Mouse (Mus musculus) forebrain, embryonic 15.5 days (tissue): ENCODE data around the gene Sgpp1. TPM values are rescaled to one million over a fixed set of nuclear protein-coding genes. Genes with fewer than 3 reads are reported as not detected.

Experiments used
- ATAC-seq: fragments of 200-750 bp; cut with Nextera tagmentation; replicated peaks from 2 replicates; pipeline ENCODE4 v1.8.0; 2017; ENCODE audit warnings: mild to moderate bottlenecking, moderate TSS enrichment, moderate library complexity
- H3K27ac ChIP-seq: fragments of 300-500 bp; sonication (generic); replicated peaks from 2 replicates; pipeline ENCODE4 v1.5.1; 2015; ENCODE audit warnings: mild to moderate bottlenecking, inconsistent platforms
- H3K27me3 ChIP-seq: fragments of 300-500 bp; sonication (generic); 2 replicates; pipeline ENCODE4 v1.6.1; 2015; ENCODE audit warnings: inconsistent platforms
- H3K36me3 ChIP-seq: fragments of 300-500 bp; sonication (generic); 2 replicates; pipeline ENCODE4 v1.6.1; 2015; ENCODE audit warnings: mild to moderate bottlenecking, inconsistent platforms
- H3K4me1 ChIP-seq: fragments of 300-500 bp; sonication (generic); 2 replicates; pipeline ENCODE4 v1.6.1; 2015; ENCODE audit warnings: inconsistent platforms
- H3K4me2 ChIP-seq: fragments of 300-500 bp; sonication (generic); replicated peaks from 2 replicates; pipeline ENCODE4 v1.6.1; 2015; ENCODE audit warnings: mild to moderate bottlenecking, inconsistent platforms
- H3K4me3 ChIP-seq: fragments of 300-500 bp; sonication (generic); 2 replicates; pipeline ENCODE4 v1.5.1; 2015; ENCODE audit warnings: mild to moderate bottlenecking, inconsistent platforms
- H3K9ac ChIP-seq: fragments of 300-500 bp; sonication (generic); replicated peaks from 2 replicates; pipeline ENCODE4 v1.6.1; 2015; ENCODE audit warnings: mild to moderate bottlenecking, inconsistent platforms
- H3K9me3 ChIP-seq: fragments of 300-500 bp; sonication (generic); 2 replicates; pipeline ENCODE4 v1.6.1; 2016; ENCODE audit warnings: inconsistent platforms
- WGBS: fragments of 180-500 bp; shearing (Covaris S2); methylation state at CpG from one replicate; pipeline ENCODE4 v1.1.7; 2015; ENCODE audit warnings: mixed read lengths; 5-methylcytosine and 5-hydroxymethylcytosine counted together
- polyA plus RNA-seq: library from polyadenylated mRNA; unstranded; fragments of >200 nt; fragmentation: Nextera tagmentation; extraction: Ambion mirVana; gene quantifications from 2 replicates; pipeline ENCODE4 v1.2.1, GENCODE M21; 2015

Gene Sgpp1
- polyA plus RNA-seq, result 14.8 and 15.8 TPM in 2 replicates

- Histone ChIP-seq H3K9me3 (no peaks in the 10 kb centered on the region), H3K36me3 (no peaks in the 10 kb centered on the region), H3K4me2 (peak within 1 kb of the TSS; percentile 91), H3K27ac (peak within 1 kb of the TSS; percentile 78), H3K4me3 (peak within 1 kb of the TSS; percentile 94), H3K27me3 (no peaks in the 10 kb centered on the region), H3K4me1 (peaks cover 30% of the 10 kb centered on the region), H3K9ac (peak within 1 kb of the TSS; percentile 94)
- WGBS, result under 1% methylated on average over 104 of the region's 105 CpGs
- peak; percentile 97 for ATAC-seq
Measured at GRCm38 (mm10) chr12:75735246-75736200, at the start of gene Sgpp1. TSS of gene Sgpp1 (minus strand) at chr12:75735729.

GRCm38 (mm10) chr12:75784271-75784751 lies 48.8 kb upstream of the Sgpp1 start:
- H3K4me2 ChIP-seq, result no peak overlapping the region
- no peak for ATAC-seq
- H3K27me3 ChIP-seq, result no peaks in the 10 kb centered on the region
- H3K36me3 ChIP-seq, result no peaks in the 10 kb centered on the region
- 83% methylated on average over 2 of the region's 2 CpGs for WGBS
- no peak overlapping the region for H3K4me3 ChIP-seq
- no peaks in the 10 kb centered on the region for H3K9me3 ChIP-seq
- no peaks in the 10 kb centered on the region for H3K4me1 ChIP-seq
- no peak overlapping the region for H3K27ac ChIP-seq
- no peak overlapping the region for H3K9ac ChIP-seq

GRCm38 (mm10) chr12:75781995-75782394 lies 46.5 kb upstream of the Sgpp1 start:
- H3K4me3 ChIP-seq, result no peak overlapping the region
- no peaks in the 10 kb centered on the region for H3K36me3 ChIP-seq
- H3K4me2 ChIP-seq, result no peak overlapping the region
- no peak overlapping the region for H3K27ac ChIP-seq
- H3K4me1 ChIP-seq, result no peaks in the 10 kb centered on the region
- no peaks in the 10 kb centered on the region for H3K27me3 ChIP-seq
- no peak for ATAC-seq
- H3K9me3 ChIP-seq, result no peaks in the 10 kb centered on the region
- H3K9ac ChIP-seq, result no peak overlapping the region
- WGBS, result 89% methylated on average over 7 of the region's 7 CpGs

GRCm38 (mm10) chr12:75781445-75781844 lies 45.9 kb upstream of the Sgpp1 start:
- no peaks in the 10 kb centered on the region for H3K27me3 ChIP-seq
- no peaks in the 10 kb centered on the region for H3K4me1 ChIP-seq
- no peaks in the 10 kb centered on the region for H3K36me3 ChIP-seq
- H3K27ac ChIP-seq, result no peak overlapping the region
- H3K4me2 ChIP-seq, result no peak overlapping the region
- H3K9ac ChIP-seq, result no peak overlapping the region
- ATAC-seq, result no peak
- no peak overlapping the region for H3K4me3 ChIP-seq
- H3K9me3 ChIP-seq, result no peaks in the 10 kb centered on the region

GRCm38 (mm10) chr12:75772424-75773034 lies 37.0 kb upstream of the Sgpp1 start:
- H3K36me3 ChIP-seq, result no peaks in the 10 kb centered on the region
- no peak for ATAC-seq
- no peaks in the 10 kb centered on the region for H3K4me1 ChIP-seq
- WGBS, result 37% methylated on average over 3 of the region's 3 CpGs
- no peaks in the 10 kb centered on the region for H3K27me3 ChIP-seq
- H3K27ac ChIP-seq, result no peak overlapping the region
- H3K9me3 ChIP-seq, result no peaks in the 10 kb centered on the region
- H3K4me2 ChIP-seq, result no peak overlapping the region
- H3K9ac ChIP-seq, result no peak overlapping the region
- H3K4me3 ChIP-seq, result no peak overlapping the region

GRCm38 (mm10) chr12:75771410-75771809 lies 35.9 kb upstream of the Sgpp1 start:
- no peaks in the 10 kb centered on the region for H3K27me3 ChIP-seq
- no peak overlapping the region for H3K27ac ChIP-seq

GRCm38 (mm10) chr12:75766885-75767317 lies 31.4 kb upstream of the Sgpp1 start:
- no peak overlapping the region for H3K4me2 ChIP-seq
- no peak overlapping the region for H3K9ac ChIP-seq
- no peaks in the 10 kb centered on the region for H3K9me3 ChIP-seq
- H3K27me3 ChIP-seq, result no peaks in the 10 kb centered on the region
- H3K36me3 ChIP-seq, result no peaks in the 10 kb centered on the region
- 73% methylated on average over 8 of the region's 8 CpGs for WGBS
- H3K4me3 ChIP-seq, result no peak overlapping the region
- no peak for ATAC-seq
- H3K27ac ChIP-seq, result no peak overlapping the region
- no peaks in the 10 kb centered on the region for H3K4me1 ChIP-seq

More at GRCm38 (mm10) chr12:75771410-75771809, 35.9 kb upstream of the Sgpp1 start:
- Histone ChIP-seq H3K4me3 (no peak overlapping the region), H3K36me3 (no peaks in the 10 kb centered on the region), H3K4me2 (no peak overlapping the region), H3K4me1 (no peaks in the 10 kb centered on the region), H3K9ac (no peak overlapping the region), H3K9me3 (no peaks in the 10 kb centered on the region)
- WGBS, result 69% methylated on average over 3 of the region's 3 CpGs
- no peak for ATAC-seq

- H3K9ac ChIP-seq, result no peak overlapping the region
- no peaks in the 10 kb centered on the region for H3K27me3 ChIP-seq
- no peak overlapping the region for H3K27ac ChIP-seq
- H3K9me3 ChIP-seq, result no peaks in the 10 kb centered on the region
- H3K36me3 ChIP-seq, result no peaks in the 10 kb centered on the region
- no peak for ATAC-seq
- H3K4me2 ChIP-seq, result no peak overlapping the region
- H3K4me1 ChIP-seq, result no peaks in the 10 kb centered on the region
- no peak overlapping the region for H3K4me3 ChIP-seq
- 65% methylated on average over 6 of the region's 6 CpGs for WGBS
Measured at GRCm38 (mm10) chr12:75766395-75766794, 30.9 kb upstream of the Sgpp1 start.

GRCm38 (mm10) chr12:75765751-75766150 lies 30.2 kb upstream of the Sgpp1 start:
- WGBS, result 91% methylated on average over 3 of the region's 3 CpGs
- H3K4me2 ChIP-seq, result no peak overlapping the region
- H3K9me3 ChIP-seq, result no peaks in the 10 kb centered on the region
- no peaks in the 10 kb centered on the region for H3K27me3 ChIP-seq
- no peak for ATAC-seq
- no peak overlapping the region for H3K4me3 ChIP-seq
- H3K4me1 ChIP-seq, result no peaks in the 10 kb centered on the region
- no peaks in the 10 kb centered on the region for H3K36me3 ChIP-seq
- no peak overlapping the region for H3K9ac ChIP-seq
- no peak overlapping the region for H3K27ac ChIP-seq

- Histone ChIP-seq H3K27ac (no peak overlapping the region), H3K9ac (no peak overlapping the region), H3K27me3 (no peaks in the 10 kb centered on the region), H3K36me3 (no peaks in the 10 kb centered on the region), H3K9me3 (no peaks in the 10 kb centered on the region), H3K4me2 (no peak overlapping the region), H3K4me1 (no peaks in the 10 kb centered on the region), H3K4me3 (no peak overlapping the region)
- no peak for ATAC-seq
- 95% methylated on average over 2 of the region's 2 CpGs for WGBS
Measured at GRCm38 (mm10) chr12:75756387-75756786, 20.9 kb upstream of the Sgpp1 start.

- Histone ChIP-seq H3K4me2 (no peak overlapping the region), H3K36me3 (no peaks in the 10 kb centered on the region), H3K9ac (no peak overlapping the region), H3K9me3 (no peaks in the 10 kb centered on the region), H3K4me3 (no peak overlapping the region), H3K4me1 (no peaks in the 10 kb centered on the region), H3K27ac (no peak overlapping the region), H3K27me3 (no peaks in the 10 kb centered on the region)
- no peak for ATAC-seq
- WGBS, result 90% methylated on average over 8 of the region's 8 CpGs
Measured at GRCm38 (mm10) chr12:75753730-75754129, 18.2 kb upstream of the Sgpp1 start.

GRCm38 (mm10) chr12:75752077-75752476 lies 16.5 kb upstream of the Sgpp1 start:
- no peaks in the 10 kb centered on the region for H3K36me3 ChIP-seq
- no peaks in the 10 kb centered on the region for H3K9me3 ChIP-seq
- H3K4me1 ChIP-seq, result no peaks in the 10 kb centered on the region
- H3K4me2 ChIP-seq, result no peak overlapping the region
- WGBS, result 88% methylated on average over 3 of the region's 3 CpGs
- H3K9ac ChIP-seq, result no peak overlapping the region
- H3K27ac ChIP-seq, result no peak overlapping the region
- no peak for ATAC-seq
- H3K4me3 ChIP-seq, result no peak overlapping the region
- H3K27me3 ChIP-seq, result no peaks in the 10 kb centered on the region
